Mouse (Mus musculus) kidney, adult 2 months (tissue): ENCODE data around the gene Cdh23. TPM values are rescaled to one million over a fixed set of nuclear protein-coding genes. Genes with fewer than 3 reads are reported as not detected.

Experiments used
- DNase-seq: peaks from one replicate; pipeline ENCODE4 v3.0.0; 2021
- H3K27ac ChIP-seq: fragments of 200-500 bp; 2 replicates; pipeline ENCODE4 v1.5.1; 2012; ENCODE audit warnings: low read depth, low read length, control low read depth, inconsistent platforms; ENCODE audit not compliant: insufficient read depth
- H3K27me3 ChIP-seq: fragments of 200-500 bp; replicated peaks from 2 replicates; pipeline ENCODE4 v1.6.1; 2012; ENCODE audit warnings: mild to moderate bottlenecking, moderate library complexity, low read length, inconsistent platforms; ENCODE audit not compliant: control insufficient read depth, insufficient read depth
- H3K36me3 ChIP-seq: fragments of 200-500 bp; 2 replicates; pipeline ENCODE4 v1.6.1; 2012; ENCODE audit warnings: mild to moderate bottlenecking, moderate library complexity, low read length, inconsistent platforms; ENCODE audit not compliant: control insufficient read depth, insufficient read depth
- H3K4me1 ChIP-seq: fragments of 200-500 bp; 2 replicates; pipeline ENCODE4 v1.6.1; 2011; ENCODE audit warnings: low read length; ENCODE audit not compliant: control insufficient read depth, insufficient read depth
- H3K4me3 ChIP-seq: fragments of 200-500 bp; 2 replicates; pipeline ENCODE4 v1.5.1; 2011; ENCODE audit warnings: mild to moderate bottlenecking, low read depth, low read length, control low read depth; ENCODE audit not compliant: insufficient read depth
- CTCF ChIP-seq: fragments of 200-500 bp; conservative IDR thresholded peaks from 2 replicates; pipeline ENCODE4 v1.5.1; 2011; ENCODE audit warnings: low read depth, mild to moderate bottlenecking, control low read depth, low read length, moderate library complexity, mixed read lengths; ENCODE audit not compliant: insufficient read depth, insufficient read length
- POLR2A ChIP-seq: fragments of 200-500 bp; IDR thresholded peaks from one replicate; pipeline ENCODE4 v1.6.1; 2011; ENCODE audit warnings: low read depth, low read length, control low read depth
- WGBS: fragments of 180-500 bp; shearing (Covaris S2); methylation state at CpG from one replicate; pipeline ENCODE4 v1.1.7; 2018; 5-methylcytosine and 5-hydroxymethylcytosine counted together
- polyA plus RNA-seq: library from polyadenylated mRNA; depleted of rRNA; stranded (reverse); fragments of >200 nt; gene quantifications from 2 replicates; pipeline ENCODE4 v1.2.3, GENCODE M21; 2012

The Cdh23 gene
- polyA plus RNA-seq, 1 experiment, result 0.17 TPM

DNA sequence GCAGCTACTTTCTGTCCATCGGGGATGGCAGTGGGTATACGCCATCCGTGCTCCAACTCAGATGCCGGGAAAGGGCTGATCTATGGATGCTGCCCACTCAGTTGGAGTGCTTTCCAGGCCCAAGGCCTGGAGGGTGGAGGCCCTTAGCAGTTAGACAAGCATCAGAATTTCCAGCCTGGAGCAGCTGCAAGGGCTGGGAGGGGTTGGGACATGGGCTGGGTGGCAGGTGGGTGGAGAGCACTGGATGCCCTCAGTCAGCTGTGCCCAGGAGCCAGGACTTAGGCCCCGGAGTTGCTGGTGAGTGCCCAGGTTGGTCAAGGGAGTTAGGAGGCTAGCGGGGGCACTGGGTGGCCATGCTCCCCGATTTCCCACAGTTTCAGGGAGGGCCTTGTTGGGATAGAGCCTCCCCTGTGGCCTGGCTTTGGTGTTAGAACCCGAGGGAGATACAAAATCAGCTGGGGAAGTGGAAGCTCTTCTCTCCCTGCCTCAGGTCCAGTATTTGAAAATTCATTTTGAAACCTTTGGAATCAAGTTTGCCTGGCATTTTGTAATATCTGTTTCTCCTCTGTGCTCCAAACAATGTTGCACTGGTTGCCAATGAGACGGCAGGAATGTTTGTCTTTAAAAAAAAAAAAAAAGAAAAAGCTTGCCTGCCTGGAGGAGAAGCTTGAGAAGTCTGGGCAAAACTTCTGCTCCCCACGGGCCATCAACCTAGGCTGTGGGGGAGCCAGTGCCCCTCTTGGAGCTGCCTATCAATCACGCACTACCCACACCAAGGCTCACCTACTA, 295.6 kb downstream of the Cdh23 start:
- no peaks in the 10 kb centered on the region for H3K36me3 ChIP-seq
- H3K27me3 ChIP-seq, result no peaks in the 10 kb centered on the region
- no peaks in the 10 kb centered on the region for H3K4me1 ChIP-seq
- WGBS, result 76% methylated on average over 11 of the region's 11 CpGs
- DNase-seq, result no peak
- no peak overlapping the region for H3K27ac ChIP-seq
- no peak for TF ChIP-seq CTCF
- no peak for TF ChIP-seq POLR2A
- no peak overlapping the region for H3K4me3 ChIP-seq

DNA sequence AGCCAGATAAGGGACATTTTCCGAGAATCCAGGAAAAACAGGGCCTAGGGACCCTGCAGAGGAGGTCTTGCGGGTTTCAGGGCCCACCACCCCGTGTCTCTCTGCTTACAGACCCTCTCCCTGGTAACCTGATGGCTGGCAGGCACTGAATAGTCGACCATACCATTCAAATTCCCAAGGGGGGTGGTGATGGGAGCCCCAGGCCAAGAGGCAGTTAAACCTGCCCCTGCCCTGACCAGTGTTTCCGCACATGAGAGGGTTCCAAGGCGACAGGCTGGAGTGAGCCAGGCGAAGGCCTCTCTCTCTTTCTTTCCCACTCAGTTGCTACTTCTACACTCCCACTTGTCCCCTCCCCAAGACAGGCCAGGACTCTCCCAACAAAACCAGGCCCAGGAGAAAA, 296.8 kb downstream of the Cdh23 start, which contains the start of gene Gm17455:
Gene Gm17455 (plus strand): TSS at position 278 of the 400 bp plus-strand sequence.
- Histone ChIP-seq H3K4me1 (no peaks in the 10 kb centered on the region), H3K27me3 (no peaks in the 10 kb centered on the region), H3K27ac (no peak within 1 kb of the TSS), H3K36me3 (no peaks in the 10 kb centered on the region), H3K4me3 (no peak within 1 kb of the TSS)
- TF ChIP-seq CTCF, result no peak
- no peak for TF ChIP-seq POLR2A
- DNase-seq, result no peak
- 69% methylated on average over 7 of the region's 7 CpGs for WGBS

DNA sequence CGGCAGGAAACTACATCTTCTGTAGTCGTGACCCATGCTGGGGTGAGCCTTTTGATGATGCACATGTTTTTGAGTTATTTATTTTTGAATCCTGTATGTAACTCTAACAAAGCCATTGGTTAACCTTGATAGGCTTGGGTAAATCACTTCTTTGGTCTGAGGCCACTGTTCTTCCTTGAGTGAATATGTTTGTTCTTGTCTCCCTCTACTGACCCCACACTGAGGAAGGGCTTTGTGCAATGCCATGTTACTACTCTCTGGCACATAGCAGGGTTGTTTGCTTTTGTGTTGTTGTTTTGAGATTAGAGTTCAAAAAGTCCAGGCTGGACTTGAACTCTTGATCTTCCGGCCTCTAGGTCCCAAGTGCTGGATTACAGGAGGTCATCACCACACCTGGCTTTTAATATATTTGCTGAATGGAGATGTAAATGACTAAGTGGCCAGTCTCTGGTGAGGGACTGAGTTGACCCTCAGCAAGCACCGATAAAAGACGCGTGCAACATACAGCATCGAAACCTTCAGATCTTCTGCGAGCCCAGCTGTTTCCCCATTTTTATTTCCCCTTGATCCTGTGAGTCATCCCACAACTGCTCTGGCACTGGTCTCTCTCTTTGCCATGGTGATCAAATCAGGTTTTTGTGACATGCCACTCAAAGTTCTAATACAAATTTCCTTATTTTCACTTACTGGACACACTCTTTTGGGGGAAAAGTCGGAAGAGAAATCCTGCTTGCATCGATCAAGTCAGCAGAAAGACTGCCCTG, 298.1 kb downstream of the Cdh23 start:
- H3K36me3 ChIP-seq, result no peaks in the 10 kb centered on the region
- no peak for TF ChIP-seq POLR2A
- WGBS, result 88% methylated on average over 10 of the region's 10 CpGs
- H3K4me1 ChIP-seq, result no peaks in the 10 kb centered on the region
- H3K27ac ChIP-seq, result no peak overlapping the region
- DNase-seq, result no peak
- no peak overlapping the region for H3K4me3 ChIP-seq
- no peaks in the 10 kb centered on the region for H3K27me3 ChIP-seq

DNA sequence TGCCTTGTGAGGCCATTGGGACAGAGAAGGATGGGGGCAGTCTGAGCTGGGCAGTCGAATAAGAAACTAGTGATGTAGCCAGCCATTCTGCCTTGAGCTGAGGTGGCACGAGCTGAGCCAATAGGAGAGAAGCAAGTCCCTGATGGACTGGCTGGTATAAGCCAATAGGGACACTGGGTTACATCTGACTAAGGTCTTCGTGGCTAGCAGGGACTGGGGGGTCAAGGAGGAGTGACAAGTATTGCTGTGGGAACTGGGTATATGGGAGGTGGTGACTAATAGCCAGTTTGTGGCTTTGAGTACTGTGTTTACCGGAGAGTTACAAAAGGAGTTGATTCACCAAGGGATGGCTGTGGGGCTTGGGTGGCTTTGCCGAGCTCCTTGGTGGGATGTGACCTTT, 300.7 kb downstream of the Cdh23 start:
- Histone ChIP-seq H3K4me1 (no peaks in the 10 kb centered on the region), H3K27me3 (no peaks in the 10 kb centered on the region), H3K27ac (no peak overlapping the region), H3K36me3 (no peaks in the 10 kb centered on the region), H3K4me3 (no peak overlapping the region)
- no peak for DNase-seq
- 76% methylated on average over 5 of the region's 5 CpGs for WGBS
- no peak for TF ChIP-seq POLR2A
- TF ChIP-seq CTCF, result no peak

DNA sequence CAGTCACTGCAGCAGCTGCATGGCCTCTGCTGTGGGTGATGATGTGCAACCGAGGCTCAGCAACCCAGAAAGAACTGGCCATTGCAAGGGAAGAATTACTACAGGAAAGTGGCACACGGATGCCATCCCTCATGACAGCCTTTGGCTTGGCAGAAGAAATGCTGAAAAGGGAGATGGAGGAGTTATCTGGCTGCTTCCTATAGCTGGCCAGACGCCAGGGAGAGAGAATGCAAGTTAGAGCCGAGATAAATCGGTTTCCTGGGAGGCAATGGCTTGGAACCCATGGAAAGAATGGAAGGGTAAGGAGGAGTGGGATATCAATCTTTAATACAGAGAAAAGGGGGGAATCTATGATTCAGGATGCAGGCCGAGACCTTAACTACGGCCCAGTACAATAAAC, 301.4 kb downstream of the Cdh23 start:
- Histone ChIP-seq H3K27ac (no peak overlapping the region), H3K36me3 (no peaks in the 10 kb centered on the region), H3K4me1 (no peaks in the 10 kb centered on the region), H3K27me3 (no peaks in the 10 kb centered on the region), H3K4me3 (no peak overlapping the region)
- no peak for TF ChIP-seq CTCF
- no peak for TF ChIP-seq POLR2A
- no peak for DNase-seq
- 66% methylated on average over 7 of the region's 7 CpGs for WGBS

DNA sequence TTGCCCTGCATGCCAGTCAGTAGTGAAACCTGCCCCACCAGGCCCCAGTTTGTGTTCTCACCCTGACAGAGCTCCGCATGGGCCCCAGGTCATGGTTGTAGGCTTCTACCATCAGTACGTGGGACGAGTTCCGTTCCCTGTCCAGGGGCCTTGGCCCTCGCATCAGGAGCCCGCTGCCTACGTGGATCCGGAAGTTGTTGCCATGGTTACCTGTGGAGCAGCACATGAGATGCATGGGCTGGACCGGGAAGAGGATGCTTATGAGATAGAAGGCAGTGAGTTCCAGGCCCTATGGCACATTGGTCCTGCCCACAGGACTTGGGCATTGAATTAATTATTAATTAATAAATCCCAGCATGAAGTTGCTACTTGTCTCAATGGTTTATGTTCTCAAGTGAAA, 304.6 kb downstream of the Cdh23 start:
- Histone ChIP-seq H3K27ac (no peak overlapping the region), H3K36me3 (no peaks in the 10 kb centered on the region), H3K4me1 (no peaks in the 10 kb centered on the region), H3K4me3 (no peak overlapping the region), H3K27me3 (no peaks in the 10 kb centered on the region)
- no peak for TF ChIP-seq POLR2A
- TF ChIP-seq CTCF, result no peak
- WGBS, result 94% methylated on average over 9 of the region's 9 CpGs
- no peak for DNase-seq

DNA sequence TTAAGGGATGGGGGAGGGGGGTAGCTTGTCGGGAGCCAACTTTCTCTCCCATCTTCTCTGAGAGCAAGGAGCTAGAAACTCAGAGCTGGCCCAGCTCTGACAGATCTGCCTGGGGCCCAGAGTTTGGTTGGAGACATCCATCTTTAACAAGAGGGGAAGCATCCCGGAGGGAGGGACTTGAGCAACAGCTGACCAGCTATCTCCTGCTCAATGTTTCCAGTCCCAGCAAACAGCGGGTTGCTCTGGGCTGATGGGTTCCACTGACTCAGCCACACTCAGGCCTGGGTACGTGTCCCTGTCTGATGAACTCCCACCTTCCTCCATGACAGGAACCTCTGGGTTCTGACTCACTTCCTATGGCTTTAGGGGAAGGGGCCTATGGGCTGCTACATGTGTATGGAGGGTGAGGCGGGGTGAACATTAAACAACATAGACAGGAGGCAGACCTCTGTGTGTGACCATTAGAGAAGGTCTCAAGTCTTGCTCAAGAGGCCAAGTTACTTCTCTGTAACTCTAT, 305.3 kb downstream of the Cdh23 start:
- Histone ChIP-seq H3K4me1 (no peaks in the 10 kb centered on the region), H3K27ac (no peak overlapping the region), H3K27me3 (no peaks in the 10 kb centered on the region), H3K36me3 (no peaks in the 10 kb centered on the region), H3K4me3 (no peak overlapping the region)
- 83% methylated on average over 5 of the region's 5 CpGs for WGBS
- no peak for DNase-seq
- TF ChIP-seq CTCF (no peak), POLR2A (no peak)
